Mouse (Mus musculus) embryonic fibroblast, embryonic 13.5 days (primary cell): ENCODE results near the gene Herc1.

Experiments
- CTCF ChIP-seq: IDR thresholded peaks from 2 replicates; pipeline ENCODE4 v1.5.1; 2011; ENCODE audit warnings: mild to moderate bottlenecking, control low read depth, low read length, moderate library complexity, borderline replicate concordance; ENCODE audit not compliant: insufficient read depth
- POLR2A ChIP-seq: IDR thresholded peaks from 2 replicates; pipeline ENCODE4 v1.6.1; 2011; ENCODE audit warnings: low read depth, mild to moderate bottlenecking, control low read depth, low read length, moderate library complexity

- TF ChIP-seq CTCF (no peak), POLR2A (no peak)
Measured at GRCm38 (mm10) chr9:66311458-66311857, 38.8 kb upstream of the Herc1 start.
